Mouse (Mus musculus) testis, postnatal 10 days (tissue): ENCODE measurements around the gene Gm44965.
A peak's percentile ranks its signal among the peaks of the same experiment; 100 is the strongest.
"Not testable (repeated sequence)": the region's sequence is repeated elsewhere in the genome, so short reads cannot be mapped to it uniquely, and the experiment has no call there.

Experiments used
- DNase-seq: peaks from one replicate; pipeline ENCODE4 v3.0.0; 2021; ENCODE audit warnings: low spot score

Gm44965 gene

DNA sequence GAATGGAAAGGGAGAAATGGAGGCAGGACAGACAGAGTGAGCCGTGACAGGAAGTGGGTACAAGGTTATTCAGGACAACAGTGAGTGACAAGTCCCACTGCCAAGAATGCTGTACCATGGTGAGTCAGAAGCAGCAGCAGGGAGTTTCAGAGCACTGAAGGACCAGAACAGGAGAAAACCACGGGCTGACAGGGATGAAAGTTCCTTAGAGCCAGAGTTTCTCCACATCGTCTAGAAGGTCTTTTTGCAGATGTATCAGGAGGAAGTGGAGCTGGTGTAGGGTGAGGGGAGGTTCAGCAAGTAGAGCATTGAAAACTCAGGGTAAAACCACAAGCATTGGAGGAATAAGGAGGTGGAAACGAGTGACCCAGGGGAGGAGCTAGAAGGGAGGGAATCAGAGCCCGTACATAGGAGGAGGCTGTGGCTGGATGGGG, 14.5 kb upstream of the Gm44965 start:
- DNase-seq, result no peak

DNA sequence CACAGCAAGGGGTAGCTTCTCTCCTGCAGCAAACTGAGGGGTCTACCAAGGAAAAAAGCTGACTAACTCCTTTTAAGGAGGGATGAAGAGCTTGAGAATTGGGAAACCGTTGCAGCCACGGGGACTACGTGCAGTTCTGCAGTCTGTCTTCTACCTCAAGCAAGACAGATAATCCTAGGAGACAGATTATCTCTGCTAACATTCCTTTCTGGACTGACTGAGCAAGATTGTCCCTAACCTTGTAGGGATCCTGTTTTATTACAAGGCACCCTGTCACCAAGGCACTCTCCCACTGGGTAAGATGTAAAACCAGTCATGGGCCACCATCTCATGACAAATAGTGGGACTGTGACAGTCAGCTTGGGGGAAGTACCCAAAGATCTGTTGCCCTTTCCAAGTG, 12.5 kb upstream of the Gm44965 start:
- no peak for DNase-seq

DNA sequence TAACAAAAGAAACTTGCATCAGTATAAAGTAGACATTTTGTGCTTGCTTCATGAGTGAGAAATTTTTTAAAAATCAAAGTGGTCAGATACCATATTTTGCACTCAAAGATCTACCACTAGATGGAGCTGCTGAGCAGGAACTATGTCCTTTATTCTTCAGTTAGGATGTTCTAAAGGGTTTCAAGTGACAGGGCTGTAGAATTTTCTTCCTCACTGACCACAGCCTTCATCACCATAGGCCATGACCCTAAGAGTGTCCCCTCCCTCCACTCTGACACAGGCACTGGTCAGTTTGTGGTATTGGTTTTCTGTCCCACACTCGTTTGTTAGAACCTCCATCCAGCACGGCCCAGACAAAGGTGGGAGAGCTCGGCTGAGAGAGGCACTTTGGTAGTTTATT, 11.7 kb upstream of the Gm44965 start:
- DNase-seq, result no peak

DNA sequence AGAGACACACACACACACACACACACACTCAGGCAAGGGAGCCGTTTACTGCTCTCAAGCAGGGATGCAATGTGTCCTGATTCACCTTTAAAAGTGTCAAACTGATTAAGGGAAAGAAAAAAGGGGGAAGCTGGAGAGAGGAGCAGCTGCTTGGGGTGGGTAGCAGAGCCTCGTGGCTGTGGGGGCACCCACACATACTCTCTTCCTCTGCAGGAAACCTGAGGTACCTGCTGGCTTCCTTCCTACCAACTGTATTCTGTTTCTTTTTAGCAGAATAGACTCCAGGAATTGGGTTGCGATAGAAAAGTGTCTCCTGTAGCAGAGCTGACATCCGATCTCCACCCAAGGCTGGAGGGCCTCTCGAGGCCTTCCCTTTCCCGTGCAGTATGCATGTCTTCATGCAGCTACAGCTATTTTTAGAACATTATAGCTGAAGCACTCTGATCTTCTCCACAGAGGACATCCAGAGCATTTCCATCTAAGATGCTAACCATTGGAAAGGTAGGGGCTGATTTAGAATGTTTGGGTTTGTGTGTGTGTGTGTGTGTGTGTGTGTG, 4.5 kb upstream of the Gm44965 start, which contains the start of gene Gm45021:
Gm45021 (plus strand) TSS at position 417 of the 557 bp plus-strand sequence.
- no peak for DNase-seq

DNA sequence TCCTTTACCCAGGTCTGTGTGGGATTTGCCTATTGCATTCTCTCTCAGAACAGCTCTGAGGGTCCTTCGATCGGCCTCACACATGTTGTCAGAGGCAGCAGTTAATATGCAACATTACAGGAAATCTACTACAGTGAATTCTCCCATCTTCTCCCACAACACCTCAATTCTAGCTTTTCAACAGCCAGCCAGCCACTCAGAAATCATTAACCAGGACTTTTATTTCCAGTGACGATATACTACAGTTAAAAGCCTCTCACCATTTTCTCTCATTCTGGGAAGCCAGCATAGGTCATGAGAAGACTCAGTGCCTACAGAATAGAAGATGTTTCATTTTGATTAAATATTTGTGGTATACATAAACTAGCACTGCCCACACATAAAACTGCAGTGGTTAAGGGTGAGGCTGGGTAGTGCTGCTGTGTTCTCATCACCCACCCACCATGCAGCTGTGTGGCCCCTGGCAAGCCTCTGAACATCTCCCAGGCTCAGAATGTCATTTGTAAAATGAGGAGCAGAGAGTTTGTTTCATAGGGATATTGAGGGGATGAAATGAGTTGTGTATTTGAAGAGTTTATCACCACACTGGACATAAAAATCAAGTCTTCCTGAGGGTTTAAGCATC, 2.4 kb upstream of the Gm44965 start:
- no peak for DNase-seq

DNA sequence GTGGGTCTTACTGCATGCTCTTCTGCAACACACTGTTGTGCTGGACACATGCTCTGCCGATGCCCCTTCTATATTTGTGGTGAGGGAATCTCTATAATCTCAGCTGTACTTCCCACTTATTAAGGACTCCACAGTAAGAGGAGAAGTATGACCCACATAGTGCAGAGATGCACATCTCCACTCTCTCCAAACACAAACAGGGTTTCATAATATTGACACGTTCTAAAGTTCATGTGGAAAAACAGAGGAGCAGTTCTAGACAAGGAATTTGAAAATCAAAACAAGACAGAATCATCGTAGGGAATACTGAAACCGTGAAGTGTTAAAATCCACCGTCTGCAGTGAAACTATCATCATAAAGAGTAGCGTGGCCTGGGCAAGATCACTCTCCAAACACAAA, 1.9 kb upstream of the Gm44965 start:
- no peak for DNase-seq

DNA sequence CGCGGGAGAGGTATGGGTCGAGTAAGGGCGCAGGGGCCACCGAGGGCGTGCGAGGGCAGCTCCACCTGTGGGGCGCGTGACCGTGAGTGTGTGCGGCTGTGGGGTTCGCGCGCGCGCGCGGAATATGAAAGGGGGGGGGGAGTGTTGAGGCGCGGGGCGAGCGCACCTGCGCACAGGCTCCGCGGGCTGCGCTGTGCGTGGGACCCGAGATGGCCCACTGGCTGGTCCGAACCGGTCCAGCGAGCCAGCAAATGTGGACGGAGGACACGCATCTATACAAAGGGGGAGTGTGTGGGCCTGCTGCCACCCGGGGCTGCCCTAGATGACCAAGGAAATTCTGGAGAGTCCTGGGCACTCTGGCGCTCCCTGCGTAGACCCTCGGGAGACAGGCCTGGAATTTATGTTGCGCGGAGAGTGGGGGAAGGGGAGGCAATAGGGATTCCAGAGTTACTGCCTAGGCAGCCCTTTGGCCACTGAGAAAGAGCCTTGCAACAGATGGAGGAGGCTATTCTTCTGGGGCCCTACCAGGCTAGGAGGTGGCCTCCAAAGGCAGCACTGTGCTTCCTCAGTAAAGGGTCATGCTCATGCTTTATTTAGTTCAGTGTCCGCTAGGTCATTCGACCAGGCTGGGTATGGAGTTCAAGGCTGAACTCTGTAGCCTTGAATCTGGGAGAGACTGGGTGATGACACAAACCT, 450 bp downstream of the Gm44965 start:
- no peak for DNase-seq

DNA sequence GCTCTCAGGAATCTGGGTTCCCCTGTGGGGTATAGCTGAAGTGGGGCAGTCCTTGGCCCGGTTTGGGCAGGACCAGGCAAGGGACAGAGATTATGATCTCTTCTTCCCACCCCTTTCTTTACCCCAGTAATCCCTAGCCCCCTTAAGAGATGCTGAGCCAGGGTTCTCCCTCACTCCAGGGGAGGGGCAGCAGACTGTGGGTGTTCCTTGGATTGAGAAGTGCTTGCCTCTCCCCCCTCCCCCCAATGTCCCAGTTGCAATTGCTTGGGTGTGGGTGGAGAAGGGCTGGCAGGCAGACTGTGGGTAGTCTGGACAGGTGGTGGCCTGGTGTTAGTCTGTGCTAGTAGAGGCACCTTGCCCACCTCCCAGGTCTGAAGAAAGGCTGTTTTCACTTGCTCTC, 1.5 kb downstream of the Gm44965 start:
- no peak for DNase-seq

DNA sequence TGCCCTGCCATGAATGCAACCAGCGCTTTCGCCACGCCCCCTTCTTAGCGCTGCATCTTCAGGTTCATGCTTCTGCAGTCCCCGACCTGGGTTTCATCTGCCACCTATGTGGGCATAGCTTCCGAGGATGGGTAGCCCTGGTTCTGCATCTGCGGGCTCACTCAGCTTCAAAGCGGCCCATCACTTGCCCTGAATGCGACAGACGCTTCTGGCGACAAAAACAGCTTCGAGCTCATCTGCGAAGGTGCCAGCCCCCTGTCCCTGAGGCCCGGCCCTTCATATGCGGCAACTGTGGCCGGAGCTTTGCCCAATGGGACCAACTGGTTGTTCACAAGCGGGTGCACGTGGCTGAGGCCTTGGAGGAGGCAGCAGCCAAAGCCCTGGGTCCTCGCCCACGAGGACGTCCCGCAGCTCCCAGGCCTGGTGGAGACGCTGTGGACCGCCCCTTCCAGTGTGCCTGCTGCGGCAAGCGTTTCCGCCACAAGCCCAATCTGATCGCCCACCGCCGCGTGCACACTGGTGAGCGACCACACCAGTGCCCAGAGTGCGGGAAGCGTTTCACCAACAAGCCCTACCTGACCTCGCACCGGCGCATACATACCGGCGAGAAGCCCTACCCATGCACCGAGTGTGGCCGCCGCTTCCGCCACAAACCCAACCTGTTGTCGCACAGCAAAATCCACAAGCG, 2.9 kb downstream of the Gm44965 start:
- DNase-seq, result peak; percentile 48

DNA sequence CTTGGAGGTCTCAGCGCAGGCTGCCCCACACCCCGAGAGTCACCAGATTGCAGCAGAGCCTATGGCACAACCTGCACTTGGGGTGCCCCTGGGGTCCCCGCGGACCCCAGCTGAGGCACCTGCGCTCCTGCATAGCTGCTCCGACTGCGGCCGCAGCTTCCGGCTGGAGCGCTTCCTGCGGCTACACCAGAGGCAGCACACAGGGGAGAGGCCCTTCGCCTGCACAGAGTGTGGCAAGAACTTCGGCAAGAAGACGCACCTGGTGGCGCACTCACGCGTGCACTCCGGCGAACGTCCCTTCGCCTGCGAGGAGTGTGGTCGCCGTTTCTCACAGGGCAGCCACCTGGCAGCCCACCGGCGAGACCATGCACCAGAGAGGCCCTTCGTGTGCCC, 3.5 kb downstream of the Gm44965 start:
- DNase-seq, result peak; percentile 45

DNA sequence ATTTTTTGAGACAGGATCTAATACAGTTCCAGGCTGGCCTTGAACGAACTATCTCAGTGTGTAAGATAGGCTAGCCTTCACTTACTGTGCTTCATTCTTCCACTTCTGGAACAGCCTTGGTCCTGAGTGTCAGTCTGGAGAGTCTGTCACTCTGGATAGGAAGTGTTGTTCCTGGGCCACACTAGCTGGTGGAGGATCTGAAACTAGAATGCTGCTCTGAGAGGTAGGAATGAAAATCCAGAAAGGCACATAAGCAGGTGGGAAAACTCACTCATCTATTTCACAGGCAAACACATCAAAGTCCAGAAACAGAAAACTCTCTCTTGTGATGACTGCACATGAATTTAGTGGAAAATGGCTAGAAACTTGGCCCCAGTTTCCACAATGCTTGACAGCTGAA, 6.9 kb downstream of the Gm44965 start:
- no peak for DNase-seq

DNA sequence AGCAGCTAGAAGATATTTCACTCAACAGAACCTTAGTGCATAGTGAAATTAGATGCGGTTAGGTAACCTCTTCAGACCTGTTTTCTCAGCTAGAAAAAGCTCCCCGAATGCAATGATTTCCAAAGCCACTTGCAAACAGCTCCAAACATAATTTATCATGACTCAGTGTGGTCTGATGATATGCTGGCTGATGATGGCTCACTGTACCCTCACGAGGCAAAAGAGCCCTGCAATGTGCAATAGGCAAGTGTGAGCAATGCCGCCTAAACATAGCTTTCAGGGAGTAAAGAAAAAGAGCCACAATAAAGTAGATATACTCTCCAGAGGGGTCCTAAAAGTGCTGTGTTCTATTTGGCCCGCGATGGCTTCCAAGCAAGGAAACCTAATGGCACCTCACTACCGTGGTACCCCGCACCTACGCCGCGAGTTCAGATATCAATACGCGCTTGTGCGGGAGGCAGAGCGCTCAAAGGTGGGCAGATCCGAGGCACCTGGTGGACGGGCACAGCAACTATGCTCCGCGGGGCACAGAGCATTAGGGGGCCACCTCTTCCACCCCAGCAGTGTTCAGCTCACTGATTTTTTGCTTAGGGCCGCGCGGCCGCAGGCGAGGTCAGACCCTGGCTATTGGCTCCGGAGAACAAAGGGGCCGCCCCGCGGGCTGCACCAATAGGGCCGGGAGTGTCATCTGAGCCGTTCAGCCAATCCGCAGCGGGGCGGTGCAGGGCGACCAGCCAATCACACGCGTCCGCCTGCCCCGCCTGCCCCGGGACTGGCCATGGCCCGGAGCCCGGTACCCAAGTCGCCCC, 7.7 kb downstream of the Gm44965 start, which contains the start of gene Zfp775:
Zfp775 (plus strand) TSS at position 793 of the 809 bp plus-strand sequence.
- DNase-seq, result peak; percentile 96

DNA sequence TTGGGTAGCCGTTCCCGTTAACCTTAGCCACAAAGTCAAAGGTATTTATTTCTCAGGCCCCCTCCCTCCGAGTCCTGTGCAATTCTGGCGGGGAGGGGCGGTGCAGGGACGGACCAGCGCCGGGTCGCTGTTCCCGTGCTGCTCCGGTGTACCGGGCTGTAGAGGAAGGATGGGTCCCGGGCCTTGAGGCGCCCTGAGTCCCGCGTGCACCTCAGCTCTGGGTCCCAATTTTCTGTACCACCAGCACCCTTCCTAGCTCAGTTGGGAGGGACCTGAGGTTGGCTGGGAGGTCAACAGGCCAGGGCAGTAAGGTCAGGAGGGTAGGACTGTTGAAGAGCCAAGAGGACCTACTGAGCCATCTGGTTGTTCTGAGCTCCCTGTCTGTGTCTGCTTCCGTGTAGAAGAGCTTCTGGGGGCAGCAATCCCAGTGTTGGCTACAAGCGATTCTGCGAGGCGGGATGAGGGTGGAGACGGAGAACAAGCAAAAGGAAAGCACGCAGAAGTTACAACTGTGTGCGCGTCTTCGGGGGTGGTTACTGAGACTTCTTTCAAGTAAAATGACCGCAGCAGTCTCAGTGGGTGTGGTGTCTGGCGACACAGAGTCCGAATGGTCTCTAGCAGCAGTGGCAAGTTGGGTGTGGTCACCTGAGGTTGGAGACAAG, 8.5 kb downstream of the Gm44965 start:
- no peak for DNase-seq

DNA sequence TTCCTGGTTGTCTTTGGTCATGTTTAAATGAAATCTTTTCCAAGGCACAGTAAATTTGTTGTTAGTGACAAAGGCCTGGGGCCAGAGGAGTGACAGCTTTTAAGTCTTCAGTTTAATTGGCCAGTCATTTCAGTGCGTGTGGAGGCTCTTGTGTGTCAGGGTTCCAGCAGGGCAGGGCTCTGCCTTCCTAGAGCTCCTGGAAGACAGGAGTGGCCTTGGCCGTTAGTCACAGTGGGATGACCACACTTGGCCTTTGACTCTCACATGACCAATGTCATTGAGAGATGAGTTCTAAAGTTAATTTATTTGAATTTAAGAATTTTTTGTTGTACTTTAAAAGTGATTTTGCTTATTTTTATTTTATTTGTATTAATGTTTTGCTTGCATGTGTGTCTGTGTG, 14.4 kb downstream of the Gm44965 start:
- no peak for DNase-seq

DNA sequence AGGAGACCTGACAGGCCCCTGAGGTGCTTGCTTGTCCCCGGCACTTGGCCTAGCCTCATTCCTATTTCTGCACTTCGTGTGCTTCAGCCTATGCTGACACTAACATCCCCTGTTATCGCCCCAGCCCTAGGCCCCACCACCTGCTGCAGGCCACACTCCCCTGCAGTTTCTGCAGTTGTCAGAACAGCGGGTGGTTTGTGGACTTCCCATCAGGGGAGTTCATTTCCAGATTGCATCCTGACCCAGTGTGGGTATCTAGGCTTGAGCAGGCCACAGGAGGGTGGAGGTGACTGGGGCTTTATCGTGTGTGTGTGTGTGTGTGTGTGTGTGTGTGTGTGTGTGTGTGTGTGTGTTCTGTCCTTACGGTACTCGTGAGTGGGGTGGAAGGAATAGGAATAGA, 15.8 kb downstream of the Gm44965 start:
- DNase-seq, result no peak

DNA sequence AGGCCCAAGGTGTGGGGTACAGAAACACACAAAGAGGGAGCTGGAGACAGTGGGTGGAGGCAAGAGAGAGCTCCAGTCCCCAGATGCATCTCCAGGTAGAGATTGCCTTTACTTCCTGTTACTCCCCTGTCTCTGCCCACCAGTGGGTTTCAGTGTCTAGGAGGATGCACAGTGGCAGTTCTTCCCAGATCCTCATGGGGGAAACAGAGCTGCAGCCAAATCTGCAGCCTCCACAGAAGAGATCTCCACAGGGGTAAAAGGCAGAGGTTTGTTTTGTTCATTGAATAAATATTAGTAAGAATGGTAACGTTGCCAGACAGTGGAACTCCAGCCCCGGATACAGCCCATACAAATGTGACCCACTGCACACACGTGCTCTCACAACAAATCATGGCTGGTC, 16.9 kb downstream of the Gm44965 start:
- no peak for DNase-seq

DNA sequence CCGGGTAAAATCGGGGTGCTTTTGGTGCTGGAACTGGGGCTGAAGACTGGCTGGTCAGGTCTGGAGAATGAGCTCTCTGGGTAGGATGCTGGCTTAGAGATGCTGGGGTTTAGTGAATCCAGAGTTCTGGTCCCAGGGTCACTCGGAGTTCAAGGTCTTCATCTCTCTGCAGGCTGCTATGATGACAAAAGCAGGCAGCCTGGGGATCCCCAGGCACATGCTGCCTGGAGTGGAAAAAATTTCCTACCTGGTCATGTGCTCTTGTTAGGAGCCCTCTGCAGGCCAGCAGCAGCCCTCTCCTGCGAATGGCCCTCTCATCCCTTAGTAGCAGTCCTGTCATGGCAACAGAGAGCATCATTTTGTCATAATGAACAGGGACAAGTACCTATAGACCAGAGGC, 19.7 kb downstream of the Gm44965 start:
- DNase-seq, result no peak

DNA sequence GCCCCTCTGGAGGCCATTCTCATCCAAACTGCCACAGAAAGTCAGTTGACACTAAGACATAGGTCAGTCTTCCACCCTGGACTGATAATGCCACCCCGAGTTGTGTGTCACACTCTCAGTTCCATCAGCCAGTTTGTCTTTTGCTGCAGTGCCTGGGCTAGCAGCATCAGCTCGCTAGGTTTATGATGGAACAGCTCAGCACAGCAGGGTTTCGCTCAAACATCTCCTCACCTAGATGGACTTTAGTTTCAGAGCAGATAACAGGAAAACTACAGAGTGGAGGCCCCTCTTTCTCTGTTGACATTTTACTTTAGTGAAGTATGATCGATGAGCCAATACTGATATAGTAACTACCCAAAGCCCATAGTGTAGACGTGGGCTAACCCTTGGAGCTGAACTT, 21.0 kb downstream of the Gm44965 start:
- no peak for DNase-seq

DNA sequence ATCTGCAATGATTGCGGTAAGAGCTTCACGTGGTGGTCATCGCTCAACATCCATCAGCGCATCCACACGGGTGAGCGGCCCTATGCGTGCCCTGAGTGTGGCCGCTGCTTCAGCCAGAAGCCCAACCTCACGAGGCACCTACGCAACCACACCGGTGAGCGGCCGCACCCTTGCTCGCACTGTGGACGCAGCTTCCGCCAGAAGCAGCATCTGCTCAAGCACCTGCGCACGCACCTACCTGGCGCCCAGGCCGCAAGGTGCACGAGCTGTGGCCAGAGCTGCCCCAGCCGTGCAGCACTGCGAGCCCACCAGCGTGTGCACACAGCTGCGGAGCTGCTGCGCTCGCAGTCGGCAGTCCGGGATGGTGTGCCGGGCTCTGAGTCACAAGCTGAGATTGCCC, 26.3 kb downstream of the Gm44965 start:
- no peak for DNase-seq

DNA sequence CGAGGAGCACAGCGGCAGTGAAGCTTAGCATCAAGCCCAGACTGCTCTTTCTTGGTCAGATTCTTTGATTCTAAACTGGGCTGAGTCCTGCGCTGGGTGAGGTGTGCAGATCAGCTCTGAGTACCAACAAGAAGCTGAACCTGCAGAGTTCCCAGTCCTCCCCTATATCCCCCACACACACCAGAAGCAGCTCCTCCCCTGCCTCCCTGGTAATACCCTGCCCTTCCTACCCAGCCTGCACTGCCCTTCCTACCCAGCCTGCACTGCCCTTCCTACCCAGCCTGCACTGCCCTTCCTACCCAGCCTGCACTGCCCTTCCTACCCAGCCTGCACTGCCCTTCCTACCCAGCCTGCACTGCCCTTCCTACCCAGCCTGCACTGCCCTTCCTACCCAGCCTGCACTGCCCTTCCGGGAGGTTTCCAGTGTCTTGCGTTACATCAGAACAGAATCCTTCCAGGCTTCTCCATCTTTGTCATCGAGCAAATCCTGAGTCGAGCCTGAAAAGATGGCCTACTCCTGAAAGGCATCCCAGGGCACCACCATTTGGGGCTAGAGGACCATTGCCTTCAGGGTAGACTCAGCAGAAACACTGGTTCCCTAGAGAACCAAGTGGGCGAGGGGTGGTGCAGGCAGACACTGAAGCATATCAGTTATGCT, 28.6 kb downstream of the Gm44965 start:
- not testable (repeated sequence) for DNase-seq

DNA sequence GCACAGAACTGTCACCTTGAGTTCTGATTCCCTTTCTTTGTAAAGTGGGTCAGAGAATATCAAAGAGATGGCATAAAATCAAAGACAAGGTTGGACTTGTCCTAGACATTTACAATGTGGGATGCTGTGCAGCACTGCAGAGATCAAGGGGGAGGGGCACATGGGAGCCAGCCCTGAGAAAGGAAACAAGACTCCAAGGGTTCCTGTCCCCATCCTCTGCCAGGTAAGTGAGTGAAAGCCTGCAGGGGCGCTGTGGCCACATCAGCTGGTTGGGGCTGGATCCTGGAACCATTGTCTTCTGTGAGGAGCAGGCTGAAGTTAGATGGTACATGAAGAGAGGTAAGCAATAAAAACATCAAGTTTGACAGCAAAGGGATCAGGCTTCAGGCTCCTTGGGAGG, 29.7 kb downstream of the Gm44965 start:
- DNase-seq, result no peak
